Mouse (Mus musculus) gastrocnemius, adult 8-10 months (tissue): ENCODE results near the gene Stard13. TPM values are rescaled to one million over a fixed set of nuclear protein-coding genes. Genes with fewer than 3 reads are reported as not detected.

Experiments used
- DNase-seq, 2 experiments: peaks; one replicate each; pipeline ENCODE4 v3.0.0; 2022; ENCODE audit warnings: low spot score in 2 of 2
- total RNA-seq, 4 experiments: library from RNA; stranded (reverse); gene quantifications; 2 replicates each; pipeline ENCODE4 v1.2.4; 2022

Stard13 gene
- total RNA-seq, result 1 to 10 TPM; 3.7 to 5.8 (median 4.9) TPM

DNA sequence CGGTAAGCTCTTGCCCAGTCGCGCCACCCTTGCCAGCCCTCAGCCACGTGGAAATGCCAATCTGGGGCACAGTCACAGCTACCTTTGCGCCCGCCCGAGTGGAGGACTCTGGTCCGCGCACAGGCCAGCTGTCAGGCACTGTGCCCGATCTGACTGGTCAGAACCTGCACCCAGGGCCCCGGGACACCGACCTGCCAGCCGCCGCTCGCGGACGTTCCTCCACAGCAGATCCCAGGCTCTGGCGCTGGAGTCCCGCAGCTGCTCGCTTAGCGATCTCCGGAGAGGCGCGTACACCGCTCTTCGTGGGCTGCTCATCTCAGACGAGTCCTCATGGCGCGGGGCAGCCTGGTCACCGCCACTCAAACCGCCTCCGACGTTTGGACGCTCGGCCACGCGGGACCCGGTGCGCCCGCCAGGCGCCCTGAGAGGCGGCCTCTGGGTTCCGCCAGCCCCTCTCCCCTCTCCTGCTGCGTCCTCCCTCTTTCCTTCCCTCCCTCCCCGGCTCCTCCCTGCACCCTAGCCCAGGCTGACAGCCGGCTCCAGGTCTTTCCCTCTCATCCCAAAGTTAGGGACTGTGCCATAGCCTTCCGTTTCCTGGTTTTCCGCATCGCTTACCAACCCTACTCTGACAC lies at the start of gene Stard13:
Gene Stard13 (minus strand): TSS at position 437 of the 632 bp plus-strand sequence.
- peak; percentile 17 to 35 for DNase-seq

DNA sequence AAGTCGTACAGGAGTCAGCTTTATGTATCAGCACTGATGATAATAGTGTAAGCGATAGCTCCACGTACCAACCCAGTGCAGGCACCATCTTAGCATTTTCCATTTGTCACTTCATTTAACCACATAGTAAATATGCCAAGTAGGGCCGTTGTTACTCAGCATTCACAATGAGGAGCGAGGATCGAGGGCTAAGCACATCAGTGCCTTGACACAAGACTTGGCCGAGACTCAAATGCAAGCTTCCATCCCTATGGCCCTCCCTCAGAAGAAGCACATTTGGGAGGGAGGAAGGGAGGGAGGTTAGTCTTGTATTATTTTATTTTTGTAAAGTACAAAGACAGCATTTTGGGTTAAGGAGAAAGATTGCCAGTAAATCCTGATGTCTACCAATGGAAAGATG lies 45.9 kb upstream of the Stard13 start:
- DNase-seq, result no peak

DNA sequence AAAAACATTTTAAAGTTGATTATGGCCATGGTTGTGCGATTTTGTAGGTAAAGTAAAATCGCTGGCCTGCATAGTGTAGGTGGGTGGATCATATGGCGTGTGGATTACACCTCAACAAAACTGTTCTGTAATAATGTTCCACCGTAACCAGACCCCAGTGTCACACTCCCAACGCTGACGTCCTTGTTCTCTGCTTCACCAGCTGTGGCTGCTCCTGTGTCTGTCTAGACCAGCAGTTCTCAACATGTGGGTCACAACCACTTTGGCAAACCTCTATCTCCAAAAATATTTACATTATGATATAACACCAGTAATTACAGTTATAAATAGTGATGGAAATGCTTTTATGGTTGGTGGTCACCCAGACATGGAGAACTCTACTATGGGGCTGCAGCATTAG lies 44.3 kb upstream of the Stard13 start:
- DNase-seq, result no peak

DNA sequence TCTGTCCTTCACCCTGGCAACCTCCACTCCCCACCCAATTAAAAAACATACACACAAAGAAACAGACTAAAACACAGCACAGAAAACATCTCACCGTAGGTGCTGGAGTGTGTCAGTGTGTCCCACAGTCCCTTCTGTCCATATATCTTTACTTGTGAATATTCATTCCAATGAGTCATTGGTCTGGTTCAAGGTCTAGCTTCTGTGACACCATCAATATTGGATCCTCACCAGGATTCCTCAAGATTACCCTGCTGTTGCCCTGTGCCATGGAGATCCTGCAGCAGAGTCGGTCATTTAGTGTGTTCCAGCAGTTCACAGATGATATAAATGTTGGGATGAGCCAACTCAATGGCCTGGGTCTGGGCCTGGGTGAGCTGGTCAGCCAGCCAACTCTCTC lies 42.4 kb upstream of the Stard13 start:
- no peak for DNase-seq

DNA sequence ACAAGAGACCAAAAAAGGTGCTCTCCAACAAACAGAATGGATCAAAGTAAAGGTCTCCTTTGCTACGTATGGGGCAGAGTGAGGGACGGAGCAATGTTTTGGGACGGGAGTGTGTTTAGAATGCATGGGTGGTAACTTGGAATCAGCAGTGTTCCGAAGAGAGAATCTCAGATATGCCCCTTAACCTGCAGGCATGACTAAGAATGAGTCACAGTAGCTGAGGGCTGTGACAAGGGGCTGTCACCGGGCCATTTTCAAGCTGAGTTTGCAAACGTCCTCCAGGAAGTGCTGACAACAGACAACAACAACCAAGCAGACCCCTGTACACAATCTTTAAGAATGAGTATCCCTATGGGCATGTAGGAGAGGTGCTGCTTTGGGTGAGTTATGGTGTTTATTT lies 40.6 kb upstream of the Stard13 start:
- DNase-seq, result no peak

DNA sequence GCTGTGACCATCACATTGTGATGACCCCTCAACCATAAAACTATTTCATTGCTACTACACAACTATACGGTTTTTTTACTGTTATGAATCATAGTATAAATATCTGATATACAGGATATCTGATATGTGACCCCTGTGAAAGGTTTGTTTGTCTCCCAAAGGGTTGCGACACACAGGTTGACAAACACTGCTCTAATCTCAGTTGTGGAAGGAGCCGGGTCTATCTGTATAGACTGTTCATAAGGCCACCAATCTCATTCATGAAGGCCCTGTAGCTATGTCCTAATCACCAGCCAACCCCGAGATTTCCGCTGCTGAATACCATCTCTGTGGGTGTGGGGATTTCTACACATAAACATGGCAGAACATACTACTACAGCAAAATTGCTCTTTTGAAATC lies 37.2 kb upstream of the Stard13 start:
- no peak for DNase-seq

DNA sequence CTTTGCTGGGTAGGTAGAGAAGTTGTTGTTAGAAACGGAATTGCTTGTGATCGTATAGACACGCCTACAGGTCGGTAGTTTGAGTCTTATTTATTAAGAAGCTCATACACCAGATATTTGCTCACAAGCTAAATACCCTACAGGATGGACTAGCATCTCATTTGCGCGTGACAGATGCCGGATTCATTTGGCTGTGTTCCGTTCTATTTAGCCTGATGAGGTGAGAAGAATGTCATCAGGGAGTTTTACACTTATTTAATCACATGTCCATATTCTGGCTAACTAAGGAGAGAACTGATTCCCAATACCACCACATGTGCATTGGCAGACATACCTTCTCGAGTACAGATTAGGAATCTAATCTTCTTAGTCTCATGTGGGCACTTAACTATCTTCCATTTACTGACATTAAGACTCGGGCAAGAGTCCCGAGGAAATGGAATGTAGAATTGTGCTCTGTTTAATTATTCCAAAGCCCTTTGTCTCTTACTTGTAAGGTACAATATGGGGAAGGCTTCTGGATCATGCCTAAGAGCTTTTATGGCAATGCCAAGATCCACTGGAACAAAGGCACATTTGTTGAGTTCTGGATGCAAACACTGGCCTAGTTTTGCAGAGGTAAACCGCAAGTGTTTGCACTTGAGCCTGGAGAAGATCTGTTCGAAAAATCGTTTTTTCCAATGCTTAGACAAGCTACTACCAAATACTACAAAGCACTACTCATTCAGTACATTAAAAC lies 33.4 kb upstream of the Stard13 start:
- DNase-seq, result no peak

DNA sequence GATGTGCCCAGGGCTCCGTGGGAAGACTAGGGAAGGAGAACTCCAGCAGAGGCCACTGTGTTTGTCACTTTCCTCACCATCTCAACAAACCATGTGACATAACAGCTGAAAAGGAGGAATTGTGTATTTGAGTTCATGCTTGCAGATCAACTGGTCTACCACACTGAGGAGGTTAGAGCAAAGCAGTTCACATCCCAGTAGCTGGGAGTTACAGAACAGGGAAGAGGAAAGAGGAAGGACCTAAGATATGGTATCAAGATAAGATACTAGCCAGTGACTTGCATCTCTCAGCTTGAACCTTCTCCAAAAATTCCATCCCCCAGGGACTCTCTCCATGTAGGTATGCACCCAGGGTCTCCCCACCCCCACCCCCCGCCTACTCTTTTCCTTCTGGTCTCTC lies 27.9 kb upstream of the Stard13 start:
- no peak for DNase-seq

DNA sequence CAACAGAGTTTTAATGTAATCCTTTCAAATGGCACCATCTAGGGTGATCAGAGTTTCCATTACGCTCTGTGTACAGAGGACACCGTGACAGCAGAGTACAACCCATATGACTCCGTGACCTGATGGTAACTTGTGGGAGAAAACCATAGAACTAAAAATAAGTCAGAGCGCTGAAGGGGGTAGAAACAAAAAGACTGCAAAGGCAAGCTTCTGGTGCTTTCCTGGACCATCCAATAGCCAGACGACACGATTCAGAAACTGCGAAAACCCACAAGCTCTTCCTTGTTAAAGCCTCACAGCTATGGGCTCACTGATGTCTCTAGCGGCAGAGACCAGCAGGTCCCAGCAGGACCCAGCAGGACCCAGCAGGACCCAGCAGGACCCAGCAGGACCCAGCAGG lies 18.6 kb upstream of the Stard13 start:
- no peak for DNase-seq

DNA sequence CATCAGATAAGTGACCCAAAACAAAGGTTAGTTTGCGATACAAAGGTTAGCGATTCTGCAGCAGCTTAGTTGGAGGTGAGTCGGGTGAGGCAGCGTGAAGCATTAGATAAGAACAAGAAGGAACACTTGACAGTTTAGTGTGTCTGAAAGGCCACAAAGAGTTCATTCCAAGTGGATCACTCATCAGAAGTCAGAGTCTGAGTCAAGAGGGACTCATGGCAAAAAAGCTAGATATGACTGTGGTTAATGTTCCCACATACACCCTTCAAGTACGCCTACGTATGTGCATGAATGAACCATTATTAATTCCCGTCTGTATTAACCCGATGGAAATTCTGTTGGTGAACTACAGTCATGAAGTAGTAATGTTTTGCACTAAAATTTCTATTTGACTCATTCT lies 18.0 kb upstream of the Stard13 start:
- no peak for DNase-seq

DNA sequence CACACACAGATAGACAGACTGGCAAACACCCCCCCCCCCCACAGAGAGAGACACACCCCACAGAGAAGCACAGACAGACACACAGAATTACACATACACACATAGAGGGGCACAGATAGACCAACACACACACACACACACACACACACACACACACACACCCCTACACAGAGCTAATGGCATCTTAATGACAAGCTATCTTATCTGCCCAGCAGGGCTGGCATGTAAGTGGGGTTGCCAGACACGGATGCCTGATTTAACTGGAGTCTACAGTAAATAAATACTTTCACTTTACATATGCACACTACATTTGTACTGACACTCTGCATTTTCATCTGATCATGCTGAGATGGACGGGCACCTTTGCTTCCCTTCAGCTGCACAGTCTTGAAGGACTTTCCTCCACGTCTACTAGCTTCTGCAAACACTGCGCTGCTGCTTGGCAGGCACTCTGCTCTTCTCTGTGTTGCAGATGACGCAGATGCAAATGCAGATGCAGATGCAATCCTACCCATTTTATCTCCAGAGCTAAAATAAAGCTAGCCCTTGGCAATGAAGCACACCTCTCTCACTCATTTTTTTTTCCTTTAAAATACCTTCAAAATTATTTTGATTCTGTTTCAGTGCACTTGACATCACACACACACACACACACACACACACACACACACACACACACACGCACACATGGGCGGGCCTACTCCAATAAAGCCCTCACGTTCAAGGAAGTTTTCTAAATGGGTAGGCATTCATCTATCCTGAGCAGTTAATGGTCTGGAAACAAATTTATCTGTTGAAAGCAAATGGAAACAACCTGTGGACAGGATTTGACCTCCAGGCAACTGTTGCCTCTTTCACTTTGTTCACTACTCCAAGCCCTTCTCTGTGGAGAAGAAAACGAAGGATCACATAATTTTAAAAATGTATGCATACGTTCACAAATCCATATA lies 15.3 kb upstream of the Stard13 start:
- no peak for DNase-seq

DNA sequence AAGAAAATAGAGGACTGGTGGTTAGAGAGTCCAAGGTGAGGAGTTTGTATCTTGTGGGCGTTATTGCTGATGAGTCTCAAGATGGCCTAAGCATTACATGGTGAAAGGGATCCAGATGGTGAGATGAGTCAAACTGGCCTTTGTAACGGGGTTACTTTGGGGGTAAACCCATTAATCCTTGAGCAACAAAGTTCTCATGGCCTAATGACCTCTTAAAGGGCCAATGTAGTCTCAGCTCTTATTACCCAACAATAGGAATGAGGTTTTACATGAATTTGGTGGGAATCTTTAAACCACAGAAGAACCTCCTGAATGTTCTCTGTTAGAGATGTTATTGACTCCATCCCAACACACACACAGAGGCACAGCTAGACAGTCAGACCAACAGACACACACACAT lies 14.4 kb upstream of the Stard13 start:
- no peak for DNase-seq

DNA sequence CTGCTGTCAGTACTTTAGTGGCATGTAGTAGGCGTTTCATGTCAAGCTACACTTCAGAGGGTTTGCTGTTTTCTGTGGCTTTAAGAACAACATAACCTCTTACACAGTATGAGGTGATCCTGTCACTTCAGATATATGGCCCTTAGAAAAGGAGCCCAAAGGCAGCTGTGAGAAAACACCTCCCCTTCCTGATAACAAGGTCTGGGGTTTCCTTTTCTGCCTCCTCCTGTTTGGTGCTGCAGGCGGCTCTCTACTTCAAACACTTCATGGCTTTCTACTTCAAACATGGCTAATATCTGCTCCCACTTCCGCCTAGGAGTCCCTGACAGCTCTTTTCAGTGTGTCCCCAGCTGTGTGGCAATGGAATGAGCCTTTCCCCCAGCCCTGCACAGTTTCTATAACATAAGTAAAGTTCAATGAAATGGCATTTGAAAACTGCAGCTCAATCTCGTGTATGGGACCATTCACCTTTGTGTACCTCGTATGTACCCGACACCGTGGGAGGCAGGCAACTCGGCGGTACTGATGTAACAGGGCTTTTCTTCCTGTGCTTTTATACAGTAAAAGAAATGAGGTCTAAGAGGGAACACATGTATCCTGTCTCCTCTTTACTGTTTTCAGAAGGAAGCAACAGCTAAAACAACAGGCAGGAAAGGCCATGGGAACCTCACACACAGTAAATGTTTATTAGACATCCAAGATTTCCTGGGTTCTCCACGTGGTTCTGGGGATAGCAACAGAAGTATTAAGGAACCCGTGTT lies 13.7 kb upstream of the Stard13 start:
- DNase-seq, result no peak

DNA sequence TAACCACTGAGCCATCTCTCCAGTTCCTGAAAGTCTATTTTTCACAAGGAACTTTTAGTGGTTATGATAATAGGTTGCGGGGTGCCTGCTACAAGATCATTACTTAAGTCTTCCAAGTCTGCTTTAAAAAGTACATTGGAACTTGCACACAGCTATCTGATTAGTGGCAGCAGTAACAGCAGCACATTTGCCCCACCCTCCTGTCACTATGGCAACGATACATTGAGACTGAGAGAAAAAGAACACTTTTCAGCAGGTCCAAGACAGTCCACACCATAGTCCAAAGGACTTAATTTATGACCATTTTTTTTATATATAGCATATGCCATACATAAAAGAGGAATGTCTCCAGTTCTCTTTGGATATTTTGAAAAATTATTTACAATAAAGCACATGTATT lies 12.7 kb upstream of the Stard13 start:
- DNase-seq, result no peak

DNA sequence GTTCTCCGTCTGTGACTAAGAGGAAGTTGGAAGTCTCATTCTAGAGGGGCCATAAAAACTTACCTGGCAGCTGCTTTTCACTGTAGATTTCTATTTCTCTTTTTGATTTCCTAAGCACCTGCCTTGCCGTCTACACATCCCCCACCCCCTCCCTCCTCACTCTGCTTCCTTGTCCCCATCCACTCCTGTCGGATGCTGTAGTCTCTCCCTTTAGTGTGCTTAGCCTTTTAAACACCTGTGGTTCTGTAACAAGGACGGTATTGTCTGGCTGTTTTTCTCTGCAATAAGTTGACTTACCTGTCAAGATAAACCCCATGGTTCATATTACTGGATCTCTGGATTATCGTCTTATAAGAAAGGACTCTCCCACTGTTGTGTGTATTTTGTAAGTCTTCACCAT lies 11.9 kb upstream of the Stard13 start:
- no peak for DNase-seq

DNA sequence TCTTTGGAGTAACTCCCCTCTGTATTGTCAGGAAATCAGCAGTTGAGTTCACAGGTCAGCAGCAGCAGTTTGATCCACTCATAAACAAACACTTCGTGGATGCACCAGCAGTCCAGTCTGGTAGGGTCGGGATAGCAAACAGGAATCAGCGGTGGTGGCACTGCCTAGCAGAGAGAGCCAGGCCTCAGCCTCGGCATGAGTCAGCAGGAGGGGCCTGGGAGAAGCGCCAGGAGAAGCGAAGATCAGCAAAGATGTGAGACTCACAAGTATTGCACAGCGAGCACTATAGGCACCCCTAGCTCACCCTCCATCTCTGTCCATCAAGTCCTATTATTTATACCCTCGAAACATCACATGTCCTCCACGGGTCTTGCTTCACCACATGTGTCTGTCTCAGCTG lies 5.1 kb upstream of the Stard13 start:
- DNase-seq, result no peak

DNA sequence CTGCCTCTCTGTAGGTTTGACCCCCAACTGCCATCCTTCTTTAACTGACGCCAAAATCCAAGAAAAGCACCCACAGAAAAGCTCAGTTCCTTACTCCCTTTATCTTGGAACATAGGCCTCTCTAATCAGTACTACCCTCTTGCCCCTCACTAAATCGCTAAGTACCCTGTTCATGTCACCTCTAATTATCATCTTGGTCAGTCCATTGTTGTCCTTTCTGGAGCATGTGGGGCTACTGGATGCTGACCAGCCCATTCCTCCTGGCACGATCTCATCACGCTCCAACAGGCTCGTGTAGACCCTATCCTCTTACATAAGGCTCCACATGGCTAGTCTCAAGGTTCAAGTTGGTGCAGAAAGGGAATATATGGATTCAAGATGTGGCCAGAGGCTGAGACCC lies 2.8 kb upstream of the Stard13 start:
- DNase-seq, result no peak

DNA sequence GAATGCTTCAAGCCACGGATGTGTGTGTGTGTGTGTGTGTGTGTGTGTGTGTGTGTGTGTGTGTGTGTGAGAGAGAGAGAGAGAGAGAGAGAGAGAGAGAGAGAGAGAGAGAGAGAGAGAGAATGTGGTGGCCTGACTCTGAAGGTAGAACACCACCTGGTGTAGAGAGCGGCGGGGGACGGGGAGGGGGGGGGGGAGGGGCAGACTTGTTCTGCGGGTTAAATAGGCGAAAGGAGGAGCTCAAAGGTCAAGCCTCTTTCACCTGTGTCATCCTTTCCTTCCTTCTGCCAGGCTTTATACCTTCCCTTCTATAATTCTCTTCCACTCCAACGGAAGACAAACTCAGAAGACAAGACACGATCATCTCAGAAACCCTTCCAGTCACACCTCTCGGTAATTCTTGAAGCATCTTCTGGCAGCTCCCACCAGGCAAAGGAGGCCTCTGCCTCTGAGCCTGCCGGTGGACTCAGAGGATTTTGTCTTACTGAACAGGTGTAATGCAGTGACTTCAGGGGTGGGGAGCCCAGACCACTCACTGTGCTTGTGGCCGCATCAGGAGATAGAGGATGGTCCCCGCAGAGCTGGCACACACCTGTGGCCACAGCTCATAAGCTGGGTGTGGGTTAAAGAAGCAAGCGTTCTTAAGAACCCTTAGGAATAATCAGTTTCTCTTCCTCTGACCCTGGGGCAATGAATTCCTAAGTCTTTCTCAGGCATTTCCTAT lies 898 bp downstream of the Stard13 start:
- no peak for DNase-seq

DNA sequence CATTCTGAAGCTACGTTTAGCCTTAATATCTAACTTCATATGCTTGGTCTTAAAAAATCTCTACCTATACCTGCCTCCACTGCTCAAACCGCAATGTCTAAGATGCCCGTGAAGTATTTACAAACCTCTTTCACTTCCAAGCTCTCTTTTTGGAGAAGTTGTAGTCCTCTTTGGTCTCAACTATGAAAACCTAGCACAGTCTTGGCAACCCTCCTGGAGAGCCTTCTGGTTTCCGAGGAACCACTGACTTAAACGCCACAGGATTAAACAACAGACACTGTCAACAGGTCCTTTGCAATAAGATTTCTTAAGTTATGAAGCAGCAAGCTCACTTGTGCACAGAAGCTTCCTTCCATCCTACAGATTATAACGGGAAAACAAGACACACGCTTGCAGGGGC lies 1.8 kb downstream of the Stard13 start:
- no peak for DNase-seq

DNA sequence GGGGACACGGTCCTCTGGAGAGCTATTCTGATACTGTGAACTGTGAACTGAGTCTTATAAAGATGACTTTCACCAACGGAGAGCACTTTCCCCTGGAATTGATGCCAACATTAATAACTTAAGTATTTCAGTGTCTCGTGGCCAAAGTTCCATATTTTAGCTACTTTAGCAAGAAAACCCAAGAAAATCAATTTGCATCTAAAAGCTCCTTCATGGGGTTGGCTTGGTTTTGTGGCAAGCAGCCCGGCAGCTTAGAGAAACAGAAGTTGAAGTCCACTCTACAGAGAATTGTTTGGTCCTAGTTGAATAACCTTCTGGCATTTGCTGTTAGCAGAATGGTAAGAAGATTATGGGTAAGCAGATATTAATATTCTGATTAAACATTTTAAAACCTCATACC lies 2.2 kb downstream of the Stard13 start:
- DNase-seq, result peak in 1 of 2 experiments; percentile 24

DNA sequence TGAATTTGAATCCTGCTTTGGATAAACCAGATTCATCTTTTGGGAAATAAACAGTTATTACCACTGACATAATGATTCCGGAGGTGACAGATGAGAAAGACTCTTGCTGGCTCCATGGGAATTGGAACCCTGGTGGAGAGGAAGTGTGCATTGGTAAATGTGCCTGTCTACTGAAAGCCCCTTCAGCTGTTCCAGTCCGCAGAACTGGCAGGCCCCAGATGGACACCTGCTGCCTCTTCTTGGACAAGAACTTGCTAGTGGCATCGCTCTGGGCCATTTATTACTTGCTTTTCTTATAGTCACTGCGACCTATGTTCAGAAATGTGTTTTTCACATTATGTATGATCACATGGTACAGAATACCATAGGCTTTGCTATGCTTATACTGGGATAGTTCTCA lies 3.2 kb downstream of the Stard13 start:
- DNase-seq, result no peak
